Mouse (Mus musculus): ENCODE data around the gene Jchain.

- TF ChIP-seq CTCF (IDR thresholded peaks at IDR 0.05; ENCODE audit: borderline replicate concordance, control insufficient read depth, extremely low read depth, insufficient read depth, low read length, poor library complexity) (no peak), POLR2A (IDR thresholded peaks at IDR 0.05; ENCODE audit: control insufficient read depth, extremely low read depth, insufficient read depth, low read length, poor library complexity) (no peak)
Measured at GRCm38 (mm10) chr5:88566034-88566841, 38.5 kb upstream of the Jchain start.

Data from thymus, adult 2 months (tissue).